Comparison of ENCODE assay signal across 10 mouse cellular contexts in the genomic region with DNA sequence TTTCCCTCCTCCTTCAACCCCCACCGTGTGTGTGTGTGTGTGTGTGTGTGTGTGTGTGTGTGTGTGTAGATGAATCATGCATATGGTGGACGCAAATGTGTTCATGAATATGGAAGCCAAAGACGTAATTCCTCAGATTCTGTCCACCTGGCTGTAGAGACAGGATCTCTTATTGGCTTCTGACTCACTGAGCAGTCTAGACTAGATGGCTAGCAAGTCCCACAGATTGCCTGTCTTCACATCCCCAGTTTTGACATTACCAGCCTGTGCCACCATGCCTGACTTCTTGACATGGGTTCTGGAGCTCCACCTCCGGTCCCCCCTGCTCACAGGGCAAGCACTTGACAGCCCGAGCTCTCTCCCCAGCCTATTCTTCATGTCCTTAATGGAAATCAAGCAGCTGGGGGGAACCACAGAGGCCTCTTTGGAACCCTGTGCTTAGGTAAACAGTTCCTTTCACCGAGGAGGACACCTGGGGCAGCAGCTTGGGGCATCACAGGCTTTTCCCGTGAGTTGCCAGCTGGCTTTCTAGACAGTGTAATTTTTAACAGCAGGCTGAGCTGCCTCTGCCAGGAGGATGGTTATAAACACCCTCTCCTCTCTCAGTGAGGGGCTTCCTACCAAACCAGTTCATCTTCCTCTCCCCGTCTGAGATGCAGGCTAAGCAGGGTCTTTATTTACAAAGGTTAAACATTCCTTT.
DNase-seq lines count a peak whose midpoint lies in the region; ATAC-seq and TF ChIP-seq lines count a peak whose summit lies in the region.
"Had no signal": no experiment of that assay in that cellular context is flagged by ENCODE, and none has a peak within 500 bp of the region (broad histone marks: within the 10 kb centered on the region; RNA-seq: fewer than 3 reads in every experiment).

No protein-coding gene starts in this region.

- H3K4me2 ChIP-seq in kidney, embryonic 16.5 days (replicated peaks; ENCODE audit: low read depth, low read length) = no peak overlapping the region
- no peak overlapping the region for H3K4me2 ChIP-seq in forebrain, embryonic 16.5 days (ENCODE audit: low read length)
- no peak overlapping the region for H3K4me2 ChIP-seq in intestine, embryonic 15.5 days (replicated peaks)

- no peak overlapping the region for H3K27ac ChIP-seq in kidney, adult 2 months (ENCODE audit: insufficient read depth, low read depth, low read length)
- no peak overlapping the region for H3K27ac ChIP-seq in kidney, embryonic 16.5 days (ENCODE audit: low read length)
- no peak overlapping the region for H3K27ac ChIP-seq in cerebellum, adult 2 months (ENCODE audit: insufficient read depth, low read length)
- peak overlapping the region; percentile 67 for H3K27ac ChIP-seq in forebrain, embryonic 16.5 days (ENCODE audit: low read length)
- no peak overlapping the region for H3K27ac ChIP-seq in intestine, embryonic 15.5 days

- H3K4me3 ChIP-seq in kidney, adult 2 months (ENCODE audit: insufficient read depth, low read depth, low read length) = no peak overlapping the region
- H3K4me3 ChIP-seq in kidney, embryonic 16.5 days (ENCODE audit: low read length) = no peak overlapping the region
- H3K4me3 ChIP-seq in cerebellum, adult 2 months (replicated peaks; ENCODE audit: insufficient read depth, low read depth, low read length) = no peak overlapping the region
- no peak overlapping the region for H3K4me3 ChIP-seq in forebrain, embryonic 16.5 days (replicated peaks; ENCODE audit: low read length)
- no peak overlapping the region for H3K4me3 ChIP-seq in intestine, embryonic 15.5 days (replicated peaks)

- no peaks in the 10 kb centered on the region for H3K36me3 ChIP-seq in kidney, adult 2 months (ENCODE audit: control insufficient read depth, insufficient read depth, low read length)
- H3K36me3 ChIP-seq in kidney, embryonic 16.5 days (ENCODE audit: insufficient read depth, low read length) = no peaks in the 10 kb centered on the region
- no peaks in the 10 kb centered on the region for H3K36me3 ChIP-seq in forebrain, embryonic 16.5 days (ENCODE audit: control insufficient read depth, insufficient read depth)
- no peaks in the 10 kb centered on the region for H3K36me3 ChIP-seq in intestine, embryonic 15.5 days

- no peaks in the 10 kb centered on the region for H3K9me3 ChIP-seq in kidney, embryonic 16.5 days (ENCODE audit: low read length)
- no peaks in the 10 kb centered on the region for H3K9me3 ChIP-seq in forebrain, embryonic 16.5 days (ENCODE audit: control insufficient read depth, low read length)
- H3K9me3 ChIP-seq in intestine, embryonic 15.5 days = no peaks in the 10 kb centered on the region

- TF ChIP-seq POLR2A in kidney, adult 2 months (IDR thresholded peaks at IDR 0.05; ENCODE audit: low read depth, low read length) = no peak
- no peak for TF ChIP-seq POLR2A in cerebellum, adult 2 months (IDR thresholded peaks at IDR 0.05; ENCODE audit: borderline replicate concordance, insufficient read depth, low read length)

- TF ChIP-seq CTCF in kidney, adult 2 months (conservative IDR thresholded peaks at IDR 0.05; ENCODE audit: insufficient read depth, insufficient read length, low read depth, low read length) = no peak
- no peak for TF ChIP-seq CTCF in cerebellum, adult 2 months (IDR thresholded peaks at IDR 0.05; ENCODE audit: borderline replicate concordance, insufficient read depth, low read depth, low read length)

- H3K4me1 ChIP-seq in kidney, adult 2 months (ENCODE audit: control insufficient read depth, insufficient read depth, low read length) = no peaks in the 10 kb centered on the region
- no peaks in the 10 kb centered on the region for H3K4me1 ChIP-seq in kidney, embryonic 16.5 days (ENCODE audit: insufficient read depth, low read length)
- H3K4me1 ChIP-seq in cerebellum, adult 2 months (ENCODE audit: control insufficient read depth, insufficient read depth, low read length) = peaks cover 9% of the 10 kb centered on the region; the same call in 1 of the 2 replicates
- peaks cover 21% of the 10 kb centered on the region for H3K4me1 ChIP-seq in forebrain, embryonic 16.5 days (replicated peaks; ENCODE audit: control insufficient read depth, insufficient read depth, low read length)
- H3K4me1 ChIP-seq in intestine, embryonic 15.5 days (replicated peaks) = no peaks in the 10 kb centered on the region

- DNase-seq in kidney, adult 2 months = peak; percentile 2
- peak; percentile 30 for DNase-seq in R1 (ENCODE audit: low read depth, low spot score)
- DNase-seq in cerebellum, adult 2 months = peak; percentile 37 to 56
- DNase-seq in kidney, postnatal 14 days = no peak
- DNase-seq: adrenal gland, postnatal 14 days; heart, adult 11 months; thymus, postnatal 14 days had no signal

- H3K9ac ChIP-seq in kidney, embryonic 16.5 days (replicated peaks; ENCODE audit: low read length) = no peak overlapping the region
- H3K9ac ChIP-seq in forebrain, embryonic 16.5 days (replicated peaks; ENCODE audit: low read depth, low read length) = no peak overlapping the region
- no peak overlapping the region for H3K9ac ChIP-seq in intestine, embryonic 15.5 days

- WGBS in kidney, adult 2 months = 50% methylated on average over 8 of the region's 8 CpGs
- 40% methylated on average over 8 of the region's 8 CpGs for WGBS in kidney, embryonic 16.5 days
- WGBS in cerebellum, adult 2 months = 28% methylated on average over 8 of the region's 8 CpGs
- WGBS in forebrain, embryonic 16.5 days = 24% methylated on average over 8 of the region's 8 CpGs
- 33% methylated on average over 8 of the region's 8 CpGs for WGBS in intestine, embryonic 15.5 days

- no peak for ATAC-seq in kidney, embryonic 16.5 days (ENCODE audit: low FRiP score, low TSS enrichment)
- peak; percentile 58; the same call in 1 of the 2 replicates for ATAC-seq in forebrain, embryonic 16.5 days
- ATAC-seq in intestine, embryonic 15.5 days = no peak

- no peaks in the 10 kb centered on the region for H3K27me3 ChIP-seq in kidney, adult 2 months (replicated peaks; ENCODE audit: control insufficient read depth, insufficient read depth, low read length)
- no peaks in the 10 kb centered on the region for H3K27me3 ChIP-seq in kidney, embryonic 16.5 days (ENCODE audit: insufficient read depth, low read length)
- no peaks in the 10 kb centered on the region; the same call in 1 of the 2 replicates for H3K27me3 ChIP-seq in cerebellum, adult 2 months (ENCODE audit: control insufficient read depth, insufficient read depth, low read length)
- no peaks in the 10 kb centered on the region for H3K27me3 ChIP-seq in forebrain, embryonic 16.5 days (replicated peaks; ENCODE audit: control insufficient read depth, insufficient read depth, low read length)
- no peaks in the 10 kb centered on the region for H3K27me3 ChIP-seq in intestine, embryonic 15.5 days (replicated peaks)
